Mouse (Mus musculus): ENCODE measurements around the gene Eif4a1. TPM values are rescaled to one million over a fixed set of nuclear protein-coding genes. Genes with fewer than 3 reads are reported as not detected.

Eif4a1 gene
- polyA plus RNA-seq, 1 experiment from 2014 or later = 592 TPM

DNA sequence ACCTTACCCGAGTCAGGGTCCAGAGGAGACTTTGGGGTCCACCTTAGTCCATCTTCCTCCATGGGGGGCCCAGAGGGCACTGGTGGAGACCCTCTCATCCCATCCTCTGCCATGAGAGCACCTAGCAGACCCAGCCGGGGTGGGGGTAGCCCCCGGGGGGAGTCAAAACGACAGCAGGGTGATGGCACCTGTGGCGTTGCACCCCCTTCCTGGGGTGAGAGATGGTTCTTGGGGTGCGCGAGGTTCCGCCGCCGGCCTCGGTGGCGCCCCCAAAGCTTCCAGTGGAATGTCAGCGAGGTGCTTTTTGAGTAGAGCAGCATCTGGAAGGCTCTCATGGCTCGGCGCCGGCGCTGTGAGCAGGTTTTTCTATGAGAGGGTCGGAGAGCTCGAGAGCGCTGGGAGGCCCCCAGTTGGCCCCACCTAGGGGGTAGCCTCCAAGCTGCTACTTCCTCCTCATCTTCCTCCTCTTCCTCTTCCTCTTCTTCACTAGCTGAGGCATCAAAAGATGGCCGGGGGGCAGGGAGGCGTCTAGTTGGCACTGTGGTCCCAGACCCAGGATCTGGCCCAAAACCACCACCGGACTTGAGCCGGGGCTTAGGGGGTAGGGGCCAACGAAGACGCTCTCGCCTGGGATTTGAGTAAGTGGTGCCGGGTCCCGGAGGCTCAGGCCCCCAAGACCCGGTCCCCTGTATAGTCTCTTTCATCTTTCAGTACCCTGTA, 8.1 kb upstream of the Eif4a1 start:
- POLR2A ChIA-PET = interaction anchor here (0.6 to 1.2 kb wide), 4 partner anchors 19 to 310 kb away, joined by 3 to 8 read pairs (median 3); no protein-coding TSS in a partner anchor
- DNase-seq (ENCODE audit: low read depth, low spot score) = no peak

DNA sequence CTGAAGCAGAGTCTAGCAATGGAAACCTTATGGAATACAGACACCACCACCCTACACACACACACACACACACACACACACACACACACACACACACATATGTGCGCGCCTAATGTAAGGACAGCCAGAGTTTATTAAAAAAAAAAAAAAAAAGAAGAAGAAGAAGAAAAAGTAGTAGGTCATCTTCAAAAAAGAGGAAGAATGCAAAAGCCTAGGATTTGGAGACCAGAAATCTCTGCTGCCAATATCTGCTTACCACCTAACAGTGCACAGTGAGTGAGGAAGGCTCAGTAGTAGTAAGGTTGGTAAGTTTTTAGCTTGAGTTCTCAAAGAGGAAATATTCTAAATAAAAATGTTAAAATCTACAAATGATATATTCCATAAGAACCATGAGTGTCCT, 6.9 kb upstream of the Eif4a1 start:
- ATAC-seq (no peak), DNase-seq (ENCODE audit: low read depth, low spot score) (no peak)
- in situ Hi-C loops (cut with MboI; ENCODE audit: low pct_unique_long_range_greater_than_20kb) = no loop called here
- TF ChIP-seq CTCF (IDR thresholded peaks at IDR 0.05) = no peak
- ChIA-PET POLR2A (no interaction called here), CTCF (no interaction called here)
- H3K27me3 ChIP-seq = no peaks in the 10 kb centered on the region

More for the DNA sequence above, 8.1 kb upstream of the Eif4a1 start:
- in situ Hi-C loops (cut with MboI; ENCODE audit: low pct_unique_long_range_greater_than_20kb) = loop anchor here (5.0 kb wide), 3 partner anchors 37 to 197 kb away; partner anchors contain the start of genes Polr2a and Tmem95
- no peak for ATAC-seq
- H3K27me3 ChIP-seq = no peaks in the 10 kb centered on the region
- CTCF ChIA-PET = no interaction called here
- TF ChIP-seq CTCF (IDR thresholded peaks at IDR 0.05) = no peak

DNA sequence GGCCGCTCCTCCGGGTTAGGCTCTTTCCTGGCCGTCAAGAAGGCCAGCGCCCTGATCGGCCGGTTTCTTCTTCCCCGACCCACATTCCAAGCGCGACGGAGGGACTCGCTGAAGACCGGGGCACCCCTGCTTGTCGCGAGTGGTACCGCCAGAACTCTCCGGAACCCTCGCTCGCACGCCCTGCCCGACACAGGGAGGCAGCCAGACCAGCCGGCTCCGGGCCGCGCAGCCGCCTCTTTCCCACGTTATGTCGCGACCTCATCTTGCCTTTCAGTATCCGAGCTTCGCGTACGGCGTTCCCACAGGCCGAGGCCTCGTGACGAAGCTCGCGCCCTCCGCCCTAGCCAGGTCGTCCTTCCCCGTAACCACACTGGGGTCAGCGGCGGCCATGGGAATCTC, 498 bp downstream of the Eif4a1 start:
- in situ Hi-C loops (cut with MboI; ENCODE audit: low pct_unique_long_range_greater_than_20kb) = loop anchor here (5.0 kb wide), 1 partner anchor 259 kb away; the partner anchor contains the start of gene Kdm6b

DNA sequence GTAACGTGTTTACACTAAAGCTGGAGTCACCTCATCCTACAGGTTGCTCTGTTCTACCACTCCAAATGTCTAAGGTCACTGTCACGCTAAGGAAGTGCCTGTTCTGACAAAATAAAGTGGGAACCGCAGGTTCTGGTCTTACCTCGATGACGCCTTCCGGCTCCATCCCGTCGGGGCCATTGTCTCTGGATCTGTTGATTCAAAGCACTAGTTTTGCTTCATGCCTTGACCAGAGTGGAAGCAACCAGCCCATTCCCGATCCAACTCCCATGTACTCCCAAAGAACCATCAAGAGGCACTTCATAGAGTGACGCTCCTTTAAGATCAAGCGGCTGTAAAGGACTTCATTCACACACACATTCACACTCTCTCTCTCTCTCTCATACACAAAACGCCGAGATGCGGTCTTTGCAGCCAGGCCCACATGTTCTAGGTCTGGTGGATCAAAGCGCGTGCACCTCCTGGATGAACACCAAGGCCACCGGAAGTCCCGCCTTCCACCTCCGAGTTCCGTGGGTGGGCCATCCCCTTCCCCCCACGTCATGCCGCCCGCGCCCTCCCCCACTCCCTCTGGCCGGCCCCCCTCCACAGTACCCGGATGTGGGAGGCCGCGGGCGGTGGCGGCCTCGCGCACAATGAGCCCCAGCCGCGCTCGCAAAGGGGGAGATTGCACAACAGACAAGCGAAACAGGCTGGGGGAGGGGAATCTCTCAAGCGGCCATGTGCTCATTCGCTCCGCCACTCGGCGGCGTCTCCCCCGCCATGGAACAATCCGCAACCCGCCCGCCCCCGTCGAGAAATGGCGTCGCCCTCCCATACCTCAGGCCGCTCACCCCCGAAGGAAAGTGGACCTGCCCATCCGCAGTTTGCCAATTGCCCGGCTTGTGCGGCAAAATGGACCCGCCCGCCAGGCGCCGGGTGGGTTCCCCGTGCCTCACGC, 1.2 kb downstream of the Eif4a1 start:
- TF ChIP-seq CTCF (IDR thresholded peaks at IDR 0.05) = no peak
- CTCF ChIA-PET = no interaction called here
- DNase-seq (ENCODE audit: low read depth, low spot score) (no peak), ATAC-seq (peak; percentile 40)
- POLR2A ChIA-PET = interaction anchor here (1.2 to 2.0 kb wide), 2 partner anchors 9 to 26 kb away, joined by 3 to 5 read pairs; partner anchors contain the start of gene Mpdu1
- H3K27me3 ChIP-seq = no peaks in the 10 kb centered on the region
- in situ Hi-C loops (cut with MboI; ENCODE audit: low pct_unique_long_range_greater_than_20kb) = loop anchor here (5.0 kb wide), 1 partner anchor 259 kb away; the partner anchor contains the start of gene Kdm6b

More for the DNA sequence above, 498 bp downstream of the Eif4a1 start:
- no peaks in the 10 kb centered on the region for H3K27me3 ChIP-seq
- DNase-seq (ENCODE audit: low read depth, low spot score) (no peak), ATAC-seq (no peak)
- ChIA-PET CTCF (no interaction called here), POLR2A (interaction anchor here (2.0 kb wide), 1 partner anchor 9 kb away, joined by 5 read pairs; the partner anchor contains the start of gene Mpdu1)
- TF ChIP-seq CTCF (IDR thresholded peaks at IDR 0.05) = no peak

- ATAC-seq (no peak), DNase-seq (ENCODE audit: low read depth, low spot score) (no peak)
- TF ChIP-seq CTCF (IDR thresholded peaks at IDR 0.05) = no peak
- H3K27me3 ChIP-seq = no peaks in the 10 kb centered on the region
- in situ Hi-C loops (cut with MboI; ENCODE audit: low pct_unique_long_range_greater_than_20kb) = no loop called here
- ChIA-PET CTCF (no interaction called here), POLR2A (no interaction called here)
Measured at GRCm38 (mm10) chr11:69666665-69667005, 5.6 kb downstream of the Eif4a1 start.

GRCm38 (mm10) chr11:69665961-69666664, 6.1 kb downstream of the Eif4a1 start, which contains the start of gene Cd68:
Gene Cd68 (minus strand): TSS chr11:69666153.
- ChIA-PET POLR2A (interaction anchor here (0.6 kb wide), 2 partner anchors 30 to 264 kb away, joined by 3 to 5 read pairs; no protein-coding TSS in a partner anchor), CTCF (no interaction called here)
- no peaks in the 10 kb centered on the region for H3K27me3 ChIP-seq
- ATAC-seq (peak; percentile 10), DNase-seq (ENCODE audit: low read depth, low spot score) (no peak)
- in situ Hi-C loops (cut with MboI; ENCODE audit: low pct_unique_long_range_greater_than_20kb) = no loop called here
- TF ChIP-seq CTCF (IDR thresholded peaks at IDR 0.05) = no peak

GRCm38 (mm10) chr11:69665457-69665960, 6.7 kb downstream of the Eif4a1 start:
- ATAC-seq = no peak
- TF ChIP-seq CTCF (IDR thresholded peaks at IDR 0.05) = no peak
- ChIA-PET CTCF (no interaction called here), POLR2A (interaction anchor here (0.6 kb wide), 2 partner anchors 29 to 265 kb away, joined by 3 to 5 read pairs; no protein-coding TSS in a partner anchor)
- H3K27me3 ChIP-seq = no peaks in the 10 kb centered on the region
- DNase-seq (ENCODE audit: low read depth, low spot score) = no peak
- in situ Hi-C loops (cut with MboI; ENCODE audit: low pct_unique_long_range_greater_than_20kb) = no loop called here

DNA sequence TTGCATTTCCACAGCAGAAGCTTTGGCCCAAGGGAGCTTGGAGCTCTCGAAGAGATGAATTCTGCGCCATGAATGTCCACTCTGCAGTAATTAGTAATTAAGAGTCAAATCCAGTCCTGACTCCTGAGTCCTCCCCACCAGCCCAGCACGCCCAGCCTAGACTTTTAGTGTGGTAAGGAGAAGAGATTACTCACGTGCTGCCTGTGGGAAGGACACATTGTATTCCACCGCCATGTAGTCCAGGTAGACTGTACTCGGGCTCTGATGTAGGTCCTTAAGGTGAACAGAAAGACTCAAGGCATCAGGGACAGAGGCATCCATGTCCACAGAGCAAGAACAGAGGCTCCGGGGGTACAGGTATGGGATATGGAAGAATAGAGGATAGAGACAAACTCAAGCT, 7.4 kb downstream of the Eif4a1 start:
- no peak for ATAC-seq
- in situ Hi-C loops (cut with MboI; ENCODE audit: low pct_unique_long_range_greater_than_20kb) = no loop called here
- no peak for TF ChIP-seq CTCF (IDR thresholded peaks at IDR 0.05)
- no peak for DNase-seq (ENCODE audit: low read depth, low spot score)
- POLR2A ChIA-PET = no interaction called here
- CTCF ChIA-PET = no interaction called here
- H3K27me3 ChIP-seq = no peaks in the 10 kb centered on the region

- CTCF ChIA-PET = no interaction called here
- in situ Hi-C loops (cut with MboI; ENCODE audit: low pct_unique_long_range_greater_than_20kb) = no loop called here
- TF ChIP-seq CTCF (IDR thresholded peaks at IDR 0.05) = no peak
Measured at GRCm38 (mm10) chr11:69663795-69664194, 8.4 kb downstream of the Eif4a1 start.

More at GRCm38 (mm10) chr11:69663795-69664194, 8.4 kb downstream of the Eif4a1 start:
- no peaks in the 10 kb centered on the region for H3K27me3 ChIP-seq
- no peak for ATAC-seq
- POLR2A ChIA-PET = no interaction called here
- no peak for DNase-seq (ENCODE audit: low read depth, low spot score)
